Mouse (Mus musculus): ENCODE measurements around the gene Tppp3. TPM values are rescaled to one million over a fixed set of nuclear protein-coding genes. Genes with fewer than 3 reads are reported as not detected.

Gene Tppp3
- polyA plus RNA-seq, 1 experiment from 2014 or later = 27.5 TPM

DNA sequence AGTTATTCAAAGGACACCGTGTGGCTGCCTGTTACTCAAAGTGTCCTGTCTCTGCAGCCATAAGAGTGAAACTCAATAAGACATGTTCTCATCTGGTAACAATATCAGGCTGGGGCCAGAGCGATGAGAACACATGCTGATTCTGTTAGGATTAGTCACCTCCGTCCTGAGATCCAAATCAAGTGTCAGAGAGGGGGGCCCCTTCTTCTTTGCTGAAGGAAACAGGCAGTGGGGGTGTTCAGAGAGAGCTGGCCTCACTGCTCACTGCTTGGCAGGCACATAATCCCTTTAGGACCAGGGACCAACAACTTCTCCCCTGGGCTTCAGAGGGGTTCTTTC is 12.7 kb upstream of the Tppp3 start:
- no peaks in the 10 kb centered on the region for H3K9me3 ChIP-seq (replicated peaks)
- no peak overlapping the region for H3K9ac ChIP-seq
- peaks cover 7% of the 10 kb centered on the region for H3K4me1 ChIP-seq (replicated peaks)
- 0 out of 2 replicates have a peak, but pooled peaks cover 3% of the 10 kb centered on the region for H3K36me3 ChIP-seq
- H3K4me2 ChIP-seq = no peak overlapping the region
- no peak overlapping the region for H3K27ac ChIP-seq
- WGBS = 64% methylated on average over 3 of the region's 3 CpGs
- no peaks in the 10 kb centered on the region for H3K27me3 ChIP-seq
- no peak for ATAC-seq (replicated peaks; ENCODE audit: insufficient number of reproducible peaks, insufficient read depth, low FRiP score, low read depth)
- no peak overlapping the region for H3K4me3 ChIP-seq

DNA sequence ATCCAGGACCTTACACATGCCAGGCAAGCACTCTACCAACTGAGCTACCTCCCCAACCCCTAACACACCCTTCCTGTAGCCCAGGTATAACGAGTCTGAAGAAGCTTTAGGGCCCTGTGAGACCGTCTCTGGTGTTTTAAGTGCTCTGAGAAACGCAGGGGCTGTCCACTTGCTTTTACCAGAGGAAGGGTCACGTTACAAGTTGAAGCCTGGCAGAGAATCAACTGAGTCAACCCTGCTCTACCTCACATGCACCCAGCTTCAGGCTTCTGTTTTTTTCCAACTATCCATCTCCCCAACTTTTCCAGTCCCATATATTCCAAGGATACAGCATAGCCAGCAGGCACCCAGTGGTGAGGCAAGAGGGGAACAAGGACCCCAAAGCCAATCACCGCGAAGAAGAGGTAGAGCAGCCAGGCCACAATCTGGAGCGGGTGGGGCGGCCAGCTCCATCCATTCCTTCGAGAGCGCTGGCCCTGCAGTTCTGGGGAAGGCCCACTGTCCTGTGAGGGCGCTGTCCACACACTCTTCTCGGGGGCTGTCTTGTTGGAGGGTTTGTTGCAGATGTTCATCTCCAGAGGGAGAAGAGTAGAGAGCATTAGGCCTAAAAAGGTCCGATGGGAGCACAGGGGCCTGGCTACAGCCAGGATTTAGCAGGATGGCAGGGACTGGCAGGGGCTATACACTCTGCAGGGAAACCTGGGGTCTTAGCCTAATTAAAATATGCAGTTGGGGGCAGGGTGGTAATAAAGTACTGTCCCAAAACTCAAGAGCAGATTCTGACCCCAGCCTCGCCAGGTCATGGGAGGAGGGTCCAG is 12.1 kb upstream of the Tppp3 start:
- no peak overlapping the region for H3K4me2 ChIP-seq
- ATAC-seq (replicated peaks; ENCODE audit: insufficient number of reproducible peaks, insufficient read depth, low FRiP score, low read depth) = 0 out of 2 replicates have a peak, but pooled peaks have one; percentile 44
- H3K4me3 ChIP-seq = no peak overlapping the region
- H3K9ac ChIP-seq = no peak overlapping the region
- H3K36me3 ChIP-seq = 0 out of 2 replicates have a peak, but pooled peaks cover 3% of the 10 kb centered on the region
- H3K27me3 ChIP-seq = no peaks in the 10 kb centered on the region
- no peak overlapping the region for H3K27ac ChIP-seq
- 46% methylated on average over 14 of the region's 14 CpGs for whole genome bisulfite sequencing
- H3K4me1 ChIP-seq (replicated peaks) = peaks cover 9% of the 10 kb centered on the region
- no peaks in the 10 kb centered on the region for H3K9me3 ChIP-seq (replicated peaks)

DNA sequence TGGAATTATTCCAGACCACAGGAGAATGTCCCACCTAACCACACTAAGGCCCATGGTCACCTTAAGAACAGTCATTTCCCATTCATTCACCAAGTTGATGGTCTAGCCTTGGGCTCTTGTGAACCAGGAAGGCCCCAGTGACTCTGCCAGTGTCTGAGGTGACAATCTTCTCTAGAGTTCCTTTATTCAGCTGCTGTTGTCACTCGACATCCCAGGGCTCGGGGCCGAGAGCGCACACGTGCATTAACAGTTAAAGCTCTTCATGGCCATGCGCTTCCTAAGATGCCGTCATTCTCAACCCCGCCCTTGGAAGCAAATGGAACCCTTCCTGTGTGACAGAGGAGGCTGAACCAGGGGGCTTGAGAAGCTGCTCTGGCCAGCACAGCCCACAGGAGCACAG is 10.8 kb upstream of the Tppp3 start:
- Histone ChIP-seq H3K27me3 (no peaks in the 10 kb centered on the region), H3K36me3 (0 out of 2 replicates have a peak, but pooled peaks cover 3% of the 10 kb centered on the region), H3K27ac (no peak overlapping the region), H3K4me2 (no peak overlapping the region), H3K4me1 (replicated peaks) (peaks cover 22% of the 10 kb centered on the region), H3K4me3 (no peak overlapping the region), H3K9me3 (replicated peaks) (no peaks in the 10 kb centered on the region), H3K9ac (no peak overlapping the region)
- 78% methylated on average over 8 of the region's 8 CpGs for WGBS
- ATAC-seq (replicated peaks; ENCODE audit: insufficient number of reproducible peaks, insufficient read depth, low FRiP score, low read depth) = no peak

DNA sequence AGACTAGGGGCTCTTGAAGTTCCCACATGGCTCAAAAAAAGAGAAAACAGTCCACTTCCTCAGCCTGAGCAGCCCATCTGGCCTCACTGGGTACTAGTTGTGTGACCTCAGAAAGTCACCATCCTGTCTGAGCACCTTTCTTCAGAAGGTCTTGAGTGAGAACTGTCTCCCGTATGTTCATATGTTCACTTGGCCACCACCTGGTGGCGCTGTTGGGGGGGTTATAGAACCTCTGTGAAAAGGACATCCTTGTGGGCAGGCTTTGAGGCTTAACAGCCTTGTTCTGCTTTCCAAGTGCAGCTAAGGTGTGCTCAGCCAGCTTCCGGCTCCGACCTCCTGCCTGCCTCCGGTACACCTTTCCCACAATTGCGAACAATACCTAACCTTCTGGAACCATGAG is 10.1 kb upstream of the Tppp3 start:
- Histone ChIP-seq H3K4me3 (no peak overlapping the region), H3K36me3 (0 out of 2 replicates have a peak, but pooled peaks cover 3% of the 10 kb centered on the region), H3K9ac (no peak overlapping the region), H3K27me3 (no peaks in the 10 kb centered on the region), H3K9me3 (replicated peaks) (no peaks in the 10 kb centered on the region), H3K27ac (no peak overlapping the region), H3K4me2 (no peak overlapping the region), H3K4me1 (replicated peaks) (peaks cover 27% of the 10 kb centered on the region)
- no peak for ATAC-seq (replicated peaks; ENCODE audit: insufficient number of reproducible peaks, insufficient read depth, low FRiP score, low read depth)
- 72% methylated on average over 6 of the region's 6 CpGs for WGBS

DNA sequence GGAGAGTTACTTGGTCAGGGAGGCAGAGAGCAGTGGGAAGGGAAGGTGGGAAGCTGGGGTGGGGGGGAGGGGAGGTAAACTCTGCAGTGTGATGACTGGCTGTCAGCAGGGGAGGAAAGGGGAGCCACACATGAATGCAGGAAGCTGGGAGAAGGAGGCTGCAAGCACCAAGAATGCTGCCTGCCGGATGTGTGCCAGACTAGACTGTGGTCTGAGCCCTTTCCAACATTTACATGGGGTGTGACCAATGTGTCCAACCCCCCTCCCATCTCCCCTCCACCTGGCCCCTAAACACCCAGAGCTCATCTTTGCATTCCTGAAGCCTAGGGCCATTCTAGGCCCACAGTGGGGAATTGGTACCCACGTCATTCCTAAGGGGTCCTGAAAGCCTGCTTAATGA is 9.7 kb upstream of the Tppp3 start:
- no peak overlapping the region for H3K27ac ChIP-seq
- H3K36me3 ChIP-seq = 0 out of 2 replicates have a peak, but pooled peaks cover 3% of the 10 kb centered on the region
- no peak overlapping the region for H3K4me2 ChIP-seq
- 22% methylated on average over 2 of the region's 2 CpGs for WGBS
- peaks cover 27% of the 10 kb centered on the region for H3K4me1 ChIP-seq (replicated peaks)
- H3K9ac ChIP-seq = no peak overlapping the region
- no peak overlapping the region for H3K4me3 ChIP-seq
- no peak for ATAC-seq (replicated peaks; ENCODE audit: insufficient number of reproducible peaks, insufficient read depth, low FRiP score, low read depth)
- H3K9me3 ChIP-seq (replicated peaks) = no peaks in the 10 kb centered on the region
- no peaks in the 10 kb centered on the region; the same call in 1 of the 2 replicates for H3K27me3 ChIP-seq

DNA sequence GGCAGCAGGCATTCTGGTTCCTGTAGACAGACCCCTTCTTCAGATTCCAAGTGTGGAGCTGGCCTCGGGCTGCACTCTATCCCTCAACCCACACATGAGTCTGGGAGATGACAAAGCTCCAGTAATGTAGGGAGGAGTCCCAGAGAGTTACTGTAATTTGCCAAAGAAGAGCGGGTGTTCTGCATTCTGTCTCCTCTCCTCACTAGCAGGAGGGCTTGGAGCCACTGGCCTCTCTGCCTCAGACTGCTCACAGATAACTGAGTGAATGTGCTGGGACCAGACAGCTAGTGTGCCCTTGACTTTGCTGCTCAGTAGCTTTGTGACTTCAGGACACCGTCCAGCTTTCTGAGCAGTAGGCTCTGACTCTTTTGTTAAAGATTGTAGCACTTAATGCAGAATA is 6.5 kb upstream of the Tppp3 start:
- no peak for ATAC-seq (replicated peaks; ENCODE audit: insufficient number of reproducible peaks, insufficient read depth, low FRiP score, low read depth)
- peaks cover 46% of the 10 kb centered on the region for H3K4me1 ChIP-seq (replicated peaks)

DNA sequence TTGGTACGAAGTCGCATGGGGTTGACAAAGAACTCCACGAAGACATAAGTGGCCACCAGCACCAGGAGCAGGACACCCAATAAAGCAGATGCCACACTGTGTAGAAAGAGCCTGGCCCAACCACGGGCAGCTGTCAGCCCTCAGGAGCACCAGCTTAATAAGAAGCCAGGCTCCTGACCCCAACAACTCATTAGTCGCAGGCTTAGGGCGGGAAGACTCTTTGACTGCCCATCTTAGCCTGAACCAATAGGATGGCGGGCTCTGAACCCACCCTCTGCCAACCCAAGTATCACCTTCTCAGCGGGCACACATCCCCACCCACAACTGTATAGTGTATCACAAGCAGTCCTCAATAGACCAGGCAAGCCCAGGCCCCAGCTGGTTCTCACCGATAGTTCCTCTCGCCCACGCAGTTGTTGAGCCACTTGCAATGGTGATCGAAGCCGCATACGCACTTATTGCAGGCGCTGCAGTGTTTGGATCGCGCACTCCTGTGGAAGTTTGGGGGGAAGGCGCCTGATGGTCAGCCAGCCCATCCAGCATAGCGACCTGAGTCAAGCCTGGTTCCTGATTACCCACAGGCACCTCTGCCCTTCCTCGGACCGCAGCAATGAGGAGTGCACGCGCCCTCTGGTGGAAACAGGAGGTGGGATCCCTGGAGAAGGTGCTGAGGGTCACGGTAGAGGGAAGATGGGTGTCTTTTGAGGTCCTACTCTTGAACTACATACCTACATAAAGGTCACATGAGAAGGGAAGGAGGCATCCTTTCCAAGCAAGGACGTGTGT is 5.5 kb upstream of the Tppp3 start:
- H3K9ac ChIP-seq = no peak overlapping the region
- no peak for ATAC-seq (replicated peaks; ENCODE audit: insufficient number of reproducible peaks, insufficient read depth, low FRiP score, low read depth)
- H3K4me3 ChIP-seq = no peak overlapping the region

More for the DNA sequence above, 6.5 kb upstream of the Tppp3 start:
- WGBS = 31% methylated on average over 3 of the region's 3 CpGs
- no peaks in the 10 kb centered on the region for H3K9me3 ChIP-seq (replicated peaks)
- H3K4me2 ChIP-seq = no peak overlapping the region
- no peaks in the 10 kb centered on the region for H3K36me3 ChIP-seq
- H3K27ac ChIP-seq = peak overlapping the region; percentile 60
- H3K27me3 ChIP-seq = peaks cover 9% of the 10 kb centered on the region; the same call in 1 of the 2 replicates
- H3K4me3 ChIP-seq = no peak overlapping the region
- no peak overlapping the region for H3K9ac ChIP-seq

DNA sequence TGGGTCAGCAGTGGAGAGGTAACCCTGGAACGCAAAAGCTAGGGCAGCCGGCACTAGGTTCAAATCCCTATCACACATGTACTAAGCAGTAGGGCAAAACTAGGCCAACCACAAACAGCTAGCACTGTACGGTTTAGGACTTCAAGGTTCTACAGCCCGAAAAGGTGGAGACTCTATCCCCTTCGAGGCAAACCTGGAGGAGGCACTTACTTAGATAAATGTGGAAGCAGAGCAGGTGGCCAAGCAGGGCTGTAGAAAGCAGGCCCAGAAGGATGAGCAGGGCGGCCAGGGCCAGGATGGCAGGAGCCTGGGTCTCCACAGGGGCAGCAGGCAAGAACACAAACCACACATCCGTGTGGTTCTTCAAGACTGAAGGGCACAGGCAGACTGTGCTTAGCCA is 4.8 kb upstream of the Tppp3 start:
- Histone ChIP-seq H3K36me3 (no peaks in the 10 kb centered on the region), H3K4me2 (no peak overlapping the region), H3K27ac (no peak overlapping the region), H3K27me3 (peaks cover 12% of the 10 kb centered on the region; the same call in 1 of the 2 replicates), H3K4me1 (replicated peaks) (peaks cover 56% of the 10 kb centered on the region), H3K4me3 (no peak overlapping the region), H3K9ac (no peak overlapping the region), H3K9me3 (replicated peaks) (no peaks in the 10 kb centered on the region)
- WGBS = 93% methylated on average over 7 of the region's 7 CpGs
- no peak for ATAC-seq (replicated peaks; ENCODE audit: insufficient number of reproducible peaks, insufficient read depth, low FRiP score, low read depth)

More for the DNA sequence above, 5.5 kb upstream of the Tppp3 start:
- Histone ChIP-seq H3K4me2 (no peak overlapping the region), H3K4me1 (replicated peaks) (peaks cover 52% of the 10 kb centered on the region), H3K27ac (no peak overlapping the region), H3K36me3 (no peaks in the 10 kb centered on the region), H3K9me3 (replicated peaks) (no peaks in the 10 kb centered on the region), H3K27me3 (peaks cover 12% of the 10 kb centered on the region; the same call in 1 of the 2 replicates)
- 43% methylated on average over 25 of the region's 25 CpGs for WGBS

DNA sequence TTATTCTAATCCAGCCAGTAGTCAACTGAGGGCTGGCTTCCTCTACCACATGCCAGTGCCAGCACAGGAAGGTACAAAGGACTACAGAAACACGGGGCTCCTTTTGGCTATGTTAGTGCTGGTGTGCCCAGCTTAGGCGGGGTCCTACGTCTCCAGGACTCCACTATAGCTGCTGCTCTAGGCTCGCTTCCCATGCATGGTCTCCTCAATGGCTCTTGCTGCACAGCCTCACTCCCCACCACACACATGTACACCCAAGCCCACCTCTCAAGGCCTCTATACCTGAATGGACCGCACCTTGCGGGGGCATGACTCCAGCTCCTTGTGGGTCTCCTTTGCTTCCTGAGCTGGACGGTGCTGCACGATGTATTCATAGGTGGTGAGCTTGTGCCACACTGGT is 4.4 kb upstream of the Tppp3 start:
- no peaks in the 10 kb centered on the region for H3K9me3 ChIP-seq (replicated peaks)
- peaks cover 56% of the 10 kb centered on the region for H3K4me1 ChIP-seq (replicated peaks)
- ATAC-seq (replicated peaks; ENCODE audit: insufficient number of reproducible peaks, insufficient read depth, low FRiP score, low read depth) = no peak
- H3K36me3 ChIP-seq = no peaks in the 10 kb centered on the region
- no peak overlapping the region for H3K9ac ChIP-seq
- H3K27me3 ChIP-seq = peaks cover 12% of the 10 kb centered on the region; the same call in 1 of the 2 replicates
- H3K27ac ChIP-seq = no peak overlapping the region
- no peak overlapping the region for H3K4me2 ChIP-seq
- H3K4me3 ChIP-seq = no peak overlapping the region
- 91% methylated on average over 8 of the region's 8 CpGs for WGBS

DNA sequence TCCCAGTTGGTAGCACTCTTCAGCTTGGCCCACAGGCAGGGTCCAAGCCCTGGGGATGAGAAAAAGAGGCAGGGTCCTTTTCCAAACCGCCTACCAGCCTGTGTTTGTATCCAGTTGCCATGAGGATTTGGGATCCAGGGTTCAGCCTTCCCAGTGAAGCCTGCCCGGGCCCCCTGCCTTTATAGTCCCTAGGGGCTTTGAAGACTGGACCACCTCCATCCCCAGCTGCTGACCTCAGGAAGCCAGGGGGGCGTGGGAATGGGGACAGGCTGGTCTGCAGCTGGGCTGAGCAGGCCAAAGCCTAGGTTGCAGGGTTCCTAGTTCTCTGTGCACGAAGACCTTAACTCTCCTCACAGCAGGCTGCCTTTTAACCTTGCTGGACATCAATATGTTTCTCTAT is 3.9 kb upstream of the Tppp3 start:
- H3K4me2 ChIP-seq = no peak overlapping the region
- WGBS = 65% methylated on average over 4 of the region's 4 CpGs
- peaks cover 12% of the 10 kb centered on the region; the same call in 1 of the 2 replicates for H3K27me3 ChIP-seq
- H3K27ac ChIP-seq = peak overlapping the region; percentile 34; the same call in 1 of the 2 replicates
- peaks cover 58% of the 10 kb centered on the region for H3K4me1 ChIP-seq (replicated peaks)
- no peak overlapping the region for H3K4me3 ChIP-seq
- no peaks in the 10 kb centered on the region for H3K9me3 ChIP-seq (replicated peaks)
- no peaks in the 10 kb centered on the region for H3K36me3 ChIP-seq
- no peak overlapping the region for H3K9ac ChIP-seq
- ATAC-seq (replicated peaks; ENCODE audit: insufficient number of reproducible peaks, insufficient read depth, low FRiP score, low read depth) = no peak

DNA sequence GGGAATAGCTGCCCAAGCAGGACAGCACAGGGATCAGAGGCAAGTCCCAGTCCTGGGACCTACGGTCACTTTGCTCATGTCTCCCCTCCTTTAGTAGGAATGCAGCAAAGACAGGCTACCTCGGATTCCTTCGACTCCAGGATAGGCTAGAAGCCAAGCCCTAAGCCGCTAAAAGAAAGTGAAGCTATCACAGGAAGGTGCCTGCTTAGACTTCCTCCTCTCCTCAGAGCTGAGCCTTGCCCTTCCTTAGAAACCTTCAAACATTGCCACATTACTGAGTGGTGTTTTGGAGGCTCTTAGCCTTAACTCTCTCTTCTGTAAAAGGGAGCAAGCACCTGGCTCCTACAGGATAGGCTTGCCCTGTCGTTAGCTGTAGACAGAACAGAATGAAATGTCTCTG is 3.4 kb upstream of the Tppp3 start:
- H3K4me2 ChIP-seq = peak overlapping the region; percentile 22
- H3K9me3 ChIP-seq (replicated peaks) = no peaks in the 10 kb centered on the region
- ATAC-seq (replicated peaks; ENCODE audit: insufficient number of reproducible peaks, insufficient read depth, low FRiP score, low read depth) = no peak
- H3K9ac ChIP-seq = no peak overlapping the region
- peak overlapping the region; percentile 34; the same call in 1 of the 2 replicates for H3K27ac ChIP-seq
- no peak overlapping the region for H3K4me3 ChIP-seq
- peaks cover 12% of the 10 kb centered on the region; the same call in 1 of the 2 replicates for H3K27me3 ChIP-seq
- peaks cover 58% of the 10 kb centered on the region for H3K4me1 ChIP-seq (replicated peaks)
- no peaks in the 10 kb centered on the region for H3K36me3 ChIP-seq
- WGBS = 26% methylated on average over 5 of the region's 5 CpGs
